Mouse (Mus musculus) v-Abl transformed pro-B cells (cell line): ENCODE data around the gene Haus8.
"Not testable (repeated sequence)": the region's sequence is repeated elsewhere in the genome, so short reads cannot be mapped to it uniquely, and the experiment has no call there.

Experiments used
- in situ Hi-C, 2 experiments: fragments of 400-800 bp; cut with MboI; formaldehyde crosslinking; loops; one replicate each; pipeline ENCODE4 v1.15.1; 2025; ENCODE audit not compliant: unreplicated experiment in 2 of 2

Gene Haus8

DNA sequence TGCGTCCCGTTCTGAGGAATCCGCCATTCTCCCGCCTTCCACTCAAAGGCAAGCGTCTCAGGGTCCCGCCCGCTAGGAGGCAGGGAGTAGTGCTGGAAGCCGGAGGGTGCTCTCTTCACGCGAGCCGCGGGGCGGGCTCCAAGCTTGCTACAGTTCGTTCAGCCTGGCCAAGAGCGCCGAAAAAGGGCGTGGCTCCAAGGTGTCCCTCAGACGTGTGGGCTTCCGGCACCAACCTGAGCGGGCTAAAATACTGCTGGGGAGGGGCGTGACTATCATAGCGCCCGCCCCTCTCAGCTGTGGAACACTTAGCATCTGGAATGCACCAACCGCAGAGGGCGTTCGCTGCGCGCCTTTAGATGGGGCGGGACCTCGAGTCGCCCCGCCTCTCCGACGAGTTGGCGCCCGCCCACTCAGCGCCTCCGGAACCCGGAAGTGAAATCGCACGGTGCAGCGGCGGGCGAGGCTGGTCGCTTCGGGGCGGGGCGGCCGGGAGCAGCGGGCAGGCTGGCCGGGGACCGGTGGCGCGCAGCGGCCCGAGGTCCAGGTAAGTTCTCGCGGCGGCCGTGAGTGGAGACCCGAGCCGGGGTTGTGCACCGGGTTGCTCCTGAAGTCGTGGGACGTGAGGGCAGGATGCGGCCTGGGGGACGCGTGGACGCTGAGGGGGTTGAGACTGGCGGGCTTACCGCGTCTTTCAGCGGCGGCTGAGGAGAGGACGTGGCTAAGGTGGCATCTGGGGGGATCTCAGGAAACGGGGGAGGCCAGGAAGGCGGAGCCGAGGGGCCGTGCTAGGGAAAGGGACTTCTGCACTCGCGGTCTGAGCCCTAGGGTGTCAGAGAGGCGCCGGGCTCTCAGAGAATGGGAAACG, at the start of gene Haus8, which contains the start of gene Myo9b:
TSS of gene Haus8 (minus strand) at position 649 of the 865 bp plus-strand sequence.
TSS of gene Myo9b (plus strand) at position 429 of the 865 bp plus-strand sequence.
- in situ Hi-C loops: no loop called here

DNA sequence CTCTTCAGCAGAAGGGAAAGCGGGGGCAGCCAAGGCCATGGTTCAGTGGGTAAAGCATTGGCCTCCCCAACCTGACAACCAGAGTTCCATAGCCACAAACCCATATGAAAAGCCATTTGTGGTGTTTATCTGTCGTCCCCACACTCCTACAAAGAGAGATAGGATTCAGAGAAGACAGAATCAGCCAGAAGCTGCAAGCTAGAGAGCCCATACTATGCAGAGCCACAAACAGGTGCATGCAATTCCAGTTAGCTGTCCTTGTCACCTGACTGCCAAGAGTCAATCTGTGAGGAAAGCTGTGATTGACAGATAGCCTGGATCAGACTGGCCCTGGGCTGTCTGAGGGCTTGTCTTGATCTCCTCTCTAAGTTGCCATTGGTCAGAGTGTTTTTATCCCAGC, 47.0 kb upstream of the Haus8 start:
- in situ Hi-C loops: not testable (repeated sequence)

DNA sequence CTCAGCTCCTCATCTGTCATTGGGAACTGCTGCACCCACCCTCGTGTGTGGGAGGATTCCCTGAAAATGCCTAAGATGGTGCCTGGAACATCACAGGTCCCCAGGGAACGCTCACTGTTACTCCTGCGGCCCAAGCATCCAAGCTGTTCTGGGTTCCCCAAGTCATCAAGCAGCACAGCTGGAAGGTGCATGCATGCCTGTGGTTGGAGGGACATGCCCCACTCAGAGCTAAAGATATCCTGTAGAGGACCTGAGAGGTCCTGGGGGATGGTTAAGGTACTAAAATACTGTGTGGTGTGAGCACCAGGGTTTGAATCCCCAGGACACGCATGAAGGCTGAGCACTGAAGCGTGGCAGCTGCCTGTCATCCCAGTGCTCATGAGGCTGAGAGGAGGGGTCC, 45.9 kb upstream of the Haus8 start:
- in situ Hi-C loops: not testable (repeated sequence)

DNA sequence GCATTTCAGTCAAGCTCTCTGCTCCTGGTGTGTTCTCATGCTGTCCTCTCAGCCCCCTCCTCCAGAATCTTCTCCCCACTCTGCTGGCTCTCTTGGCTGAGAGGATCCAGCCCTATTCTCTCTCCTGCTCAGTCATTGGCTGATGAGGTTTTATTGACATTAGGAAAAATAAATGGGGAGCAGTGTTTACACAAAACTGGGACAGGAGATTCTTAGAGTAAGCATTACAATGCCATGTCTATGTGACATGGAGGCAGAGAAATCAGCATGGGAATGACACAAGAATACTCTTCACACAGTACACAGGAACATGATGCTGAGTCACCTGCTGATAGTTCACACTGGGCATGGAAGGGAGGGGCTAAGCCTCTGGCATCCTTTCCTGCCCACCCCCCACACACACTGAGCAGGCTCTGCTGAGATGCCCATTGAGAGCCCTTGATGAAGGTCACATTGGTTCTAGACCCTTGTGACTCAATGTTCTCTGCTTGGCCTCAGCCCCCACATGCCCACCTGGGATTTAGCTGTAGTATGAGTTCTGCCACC, 43.8 kb upstream of the Haus8 start:
- in situ Hi-C loops: no loop called here

DNA sequence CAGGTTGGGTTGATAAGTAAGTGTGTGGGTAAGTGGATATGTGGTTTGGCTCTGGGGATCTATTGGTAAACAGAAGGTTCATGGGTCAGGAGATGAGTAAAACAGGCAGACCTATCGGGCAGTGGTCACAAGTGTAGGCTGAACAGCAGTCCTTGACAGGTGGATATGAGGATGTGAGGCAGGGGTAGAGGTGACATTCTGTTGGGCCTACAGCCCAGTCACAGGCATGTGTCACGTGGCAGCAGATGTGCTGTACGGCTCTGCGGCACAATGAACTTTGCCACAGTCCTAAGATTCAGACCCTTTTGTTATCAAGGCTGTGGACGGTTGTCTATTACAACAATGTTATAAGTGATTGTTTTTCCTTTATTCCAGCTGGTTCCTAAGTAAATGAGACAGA, 43.2 kb upstream of the Haus8 start:
- in situ Hi-C loops: no loop called here

DNA sequence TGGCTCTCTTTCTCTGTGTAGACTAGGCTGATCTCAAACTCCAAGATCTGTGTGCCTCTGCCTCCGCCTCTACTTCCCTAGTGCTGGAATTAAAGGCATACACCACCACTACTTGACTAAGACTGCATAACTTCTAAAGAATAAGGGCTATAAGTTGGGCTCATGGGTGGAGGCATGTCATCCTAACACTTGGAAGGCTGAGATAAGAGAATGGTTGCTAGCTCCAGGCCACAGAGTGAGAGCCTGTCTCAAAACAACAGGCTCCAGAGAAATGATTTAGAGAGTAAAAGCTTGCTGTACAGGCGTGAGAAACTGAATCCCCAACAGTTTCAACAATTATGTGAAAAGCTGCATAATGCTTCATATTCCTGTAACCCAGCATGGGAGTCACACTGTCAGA, 41.2 kb upstream of the Haus8 start:
- in situ Hi-C loops: no loop called here

DNA sequence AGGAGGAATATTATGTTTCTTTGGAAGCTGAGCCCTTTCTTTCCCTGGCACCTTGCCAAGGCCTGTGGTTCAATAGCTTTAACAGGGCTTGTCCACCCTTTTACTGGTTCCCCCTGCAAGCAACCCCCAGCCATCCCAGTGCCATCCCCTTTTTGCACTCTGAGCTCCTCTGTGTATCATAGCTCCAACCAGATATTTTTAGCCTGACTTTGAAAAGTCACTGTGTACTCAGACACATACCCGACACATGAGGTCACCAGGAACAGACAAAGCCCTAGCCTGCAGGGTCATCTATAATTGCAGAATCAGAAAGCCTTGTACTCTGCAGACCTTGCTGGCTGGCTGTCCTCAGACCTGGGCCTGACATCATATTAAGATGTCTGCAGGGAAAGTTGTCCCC, 40.0 kb upstream of the Haus8 start:
- in situ Hi-C loops: no loop called here

DNA sequence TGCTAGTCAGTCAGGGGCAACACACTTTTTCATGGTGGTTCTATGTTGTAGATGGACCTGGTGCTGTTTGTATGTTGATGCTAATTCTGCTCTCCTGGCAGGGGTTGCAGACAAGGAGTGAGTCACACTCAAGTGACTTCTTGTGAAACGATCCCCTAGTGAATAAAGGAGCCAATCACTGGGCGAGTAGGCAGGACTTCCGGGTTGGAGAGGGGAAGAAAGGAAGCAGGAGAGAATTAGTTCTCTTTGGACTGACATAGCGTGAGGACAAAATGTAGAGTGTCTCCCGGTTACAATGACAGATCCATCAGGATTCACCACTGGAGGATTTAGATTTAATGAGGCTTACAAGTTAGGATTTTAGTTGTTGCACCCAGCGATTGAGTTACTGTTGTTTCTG, 37.7 kb upstream of the Haus8 start:
- in situ Hi-C loops: no loop called here

DNA sequence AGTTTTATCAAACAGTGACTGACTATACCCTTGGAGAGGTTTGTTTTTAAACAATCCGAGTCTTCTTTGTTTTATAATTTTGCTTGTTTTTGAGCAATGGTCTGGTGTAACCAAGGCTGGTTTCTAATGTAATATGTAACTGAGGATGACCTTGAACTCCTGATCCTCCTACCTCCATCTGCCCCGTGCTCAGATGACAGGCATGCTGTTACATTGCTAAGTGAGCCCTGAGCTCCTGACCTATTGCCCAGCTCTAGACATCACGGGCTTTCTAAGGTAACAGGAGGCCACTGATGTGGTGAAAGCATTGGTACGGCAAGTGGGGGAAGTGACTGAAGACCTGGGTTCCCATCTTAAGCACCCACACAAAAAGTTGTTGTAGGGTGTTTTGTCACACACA, 35.2 kb upstream of the Haus8 start:
- in situ Hi-C loops: no loop called here

DNA sequence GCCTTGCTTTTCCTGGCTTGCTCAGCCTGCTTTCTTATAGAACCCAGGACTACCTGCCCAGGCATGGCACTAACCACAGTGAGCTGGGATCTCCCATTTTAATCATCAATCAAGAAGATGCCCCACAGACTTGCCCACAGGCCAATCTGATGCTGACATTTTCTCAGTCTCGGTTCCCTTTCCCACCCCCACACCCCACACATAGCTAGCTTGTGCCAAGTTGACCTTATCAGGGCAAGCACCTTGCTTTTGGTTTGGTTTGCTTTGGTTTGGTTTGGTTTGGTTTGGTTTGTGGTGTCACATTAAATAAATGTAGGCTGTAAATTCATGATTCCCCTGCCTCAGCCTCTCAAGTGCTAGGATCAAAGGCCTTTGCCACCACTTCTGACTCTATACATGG, 34.6 kb upstream of the Haus8 start:
- in situ Hi-C loops: no loop called here

DNA sequence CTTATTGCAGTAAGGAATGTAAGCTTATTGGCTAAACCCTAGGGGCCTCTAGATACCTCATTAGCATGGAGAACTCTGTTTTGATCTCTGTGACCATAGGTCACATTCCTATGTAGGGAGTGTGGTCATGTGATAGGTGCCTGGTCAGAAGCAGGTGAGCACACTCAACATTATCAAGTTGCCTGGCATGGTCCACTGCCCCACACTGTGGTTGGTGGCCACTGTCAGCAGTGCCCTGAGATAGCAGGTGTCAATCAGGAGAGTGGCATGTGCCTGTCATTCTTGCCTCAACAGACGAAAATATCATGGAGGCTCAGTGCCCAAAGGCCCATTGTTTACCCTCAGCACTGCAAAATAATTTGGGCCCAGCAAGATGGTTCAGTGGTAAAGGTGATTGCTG, 33.3 kb upstream of the Haus8 start:
- in situ Hi-C loops: no loop called here

DNA sequence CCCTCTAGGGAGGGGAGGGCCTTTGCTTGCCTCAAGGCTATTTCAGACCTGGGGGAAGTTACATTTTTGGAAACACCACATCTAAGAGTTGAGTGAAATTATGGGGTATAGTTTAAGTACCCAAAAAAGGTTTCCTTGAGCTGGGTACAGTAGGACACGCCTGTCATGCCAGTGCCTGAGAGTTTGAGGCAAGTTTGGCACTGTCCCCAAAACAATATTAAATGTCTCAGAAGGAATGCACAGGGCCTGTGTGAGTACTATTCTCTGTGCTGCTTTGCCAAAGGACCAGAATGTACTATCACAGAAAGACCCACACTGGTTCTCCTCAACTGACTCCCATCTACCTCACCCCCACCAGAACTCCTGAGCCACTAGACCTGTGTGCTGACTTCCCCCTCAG, 30.9 kb upstream of the Haus8 start:
- in situ Hi-C loops: no loop called here

DNA sequence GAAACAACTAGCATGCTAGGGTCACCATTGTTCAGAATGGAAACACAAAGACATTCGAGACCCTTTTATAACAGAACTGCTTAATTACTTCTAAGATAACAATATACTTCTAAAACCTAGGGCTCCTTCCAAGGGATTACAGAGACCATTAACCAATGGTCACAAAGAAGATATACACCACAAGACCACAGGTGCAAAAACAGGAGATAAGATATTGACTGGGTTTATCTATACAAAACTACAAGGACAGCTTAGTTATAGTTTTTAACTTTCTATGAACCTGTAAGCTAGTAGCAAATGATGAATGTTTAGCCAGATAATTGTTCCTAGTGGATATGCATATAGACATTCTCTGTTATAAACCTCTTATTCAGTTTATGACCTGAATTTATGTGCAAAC, 30.1 kb upstream of the Haus8 start:
- in situ Hi-C loops: no loop called here

DNA sequence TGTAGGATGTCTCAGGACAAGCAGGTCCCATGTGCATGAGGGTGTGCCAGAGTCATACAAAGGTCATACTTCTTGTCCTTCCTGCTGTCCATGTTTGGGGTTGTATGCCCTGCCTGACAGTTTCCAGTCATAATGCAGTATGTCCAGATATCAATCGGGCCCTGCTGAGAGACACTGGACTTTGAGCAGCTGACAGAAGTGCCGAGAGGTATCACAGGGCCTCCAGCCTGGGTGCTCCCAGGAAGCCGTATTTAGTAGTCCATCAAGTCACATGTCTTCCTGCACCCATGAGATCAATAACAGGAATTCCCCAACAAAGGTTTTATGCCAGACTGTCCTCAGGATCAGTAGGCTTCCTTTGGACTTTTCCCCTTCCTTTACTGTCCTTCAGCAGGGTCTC, 27.0 kb upstream of the Haus8 start:
- in situ Hi-C loops: no loop called here

DNA sequence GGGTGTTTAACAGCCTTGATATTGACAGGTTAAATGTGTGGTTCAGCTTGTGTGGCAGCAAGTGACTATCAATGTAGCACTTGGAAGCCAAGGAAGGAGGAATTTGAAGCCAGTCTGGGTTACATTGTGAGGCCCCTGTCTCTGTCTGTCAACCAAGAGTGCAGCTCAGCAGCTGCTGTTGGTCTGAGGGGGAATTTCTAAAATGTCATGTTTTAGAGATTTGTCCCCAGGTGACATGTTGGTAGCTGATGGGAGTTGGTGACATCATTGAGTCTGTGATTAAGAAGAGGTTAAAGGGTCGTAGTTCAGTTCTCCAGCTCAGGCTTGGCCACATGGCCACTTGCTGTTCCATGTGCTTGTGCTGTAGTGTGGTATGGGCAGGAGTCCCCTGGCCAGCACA, 24.7 kb upstream of the Haus8 start:
- in situ Hi-C loops: no loop called here

DNA sequence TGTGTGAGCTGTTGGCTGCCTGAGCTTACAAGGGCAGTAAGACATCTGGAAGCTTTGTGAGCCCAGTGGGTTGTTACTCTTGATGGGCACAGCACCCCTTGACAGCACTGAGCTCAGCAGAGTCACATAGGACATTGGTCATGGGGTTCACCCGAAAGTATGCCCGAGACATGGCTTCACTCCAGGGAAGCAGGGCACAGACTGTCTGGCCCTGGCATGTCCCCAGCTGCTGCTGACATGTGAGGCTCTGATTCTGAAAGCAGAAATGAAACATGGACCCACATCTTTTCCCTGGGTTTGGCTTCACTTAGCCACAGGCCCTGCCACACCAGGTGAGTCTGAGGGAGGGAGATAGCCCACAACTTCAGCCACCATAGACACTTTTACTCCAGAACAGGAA, 24.1 kb upstream of the Haus8 start:
- in situ Hi-C loops: no loop called here

DNA sequence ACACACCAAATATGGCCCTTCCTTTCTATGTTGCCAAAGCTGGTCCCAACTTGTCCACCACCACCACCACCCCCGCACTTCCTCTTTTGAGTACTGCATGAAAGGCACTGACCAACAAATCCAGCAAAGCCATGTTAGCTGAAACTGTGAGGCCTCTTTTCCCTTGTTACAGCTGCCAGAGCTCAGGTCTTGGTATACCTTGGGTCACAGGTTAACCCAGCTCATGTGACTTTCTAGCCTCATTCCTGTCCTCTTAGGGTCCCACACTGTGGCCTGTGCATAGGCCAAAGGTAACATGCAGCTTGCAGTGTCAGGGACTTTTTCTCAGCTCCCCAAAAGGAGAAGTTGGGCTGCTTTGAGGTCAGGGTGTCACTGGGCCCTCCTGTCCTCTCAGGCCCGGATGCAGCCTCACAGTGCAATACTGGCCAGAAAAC, 23.5 kb upstream of the Haus8 start:
- in situ Hi-C loops: no loop called here

DNA sequence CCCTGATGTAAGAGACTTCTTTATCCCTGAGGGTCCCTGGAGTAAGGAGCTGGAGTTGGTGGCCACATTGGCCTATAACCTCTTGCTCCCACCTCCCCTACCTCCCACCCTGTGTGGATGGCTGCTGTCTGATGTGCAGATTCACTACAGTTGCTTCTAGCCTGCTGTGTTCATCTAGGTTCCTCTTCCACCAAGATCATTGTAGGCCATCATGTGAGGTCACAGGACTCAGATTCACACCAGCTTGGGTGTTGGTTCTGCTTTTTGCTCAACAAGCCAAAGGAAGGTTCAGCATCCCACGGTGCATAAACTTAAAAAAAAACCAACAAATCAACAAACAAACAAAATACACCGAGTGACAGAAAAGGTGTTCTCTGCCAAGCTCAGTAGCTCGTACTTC, 21.2 kb upstream of the Haus8 start:
- in situ Hi-C loops: not testable (repeated sequence)

DNA sequence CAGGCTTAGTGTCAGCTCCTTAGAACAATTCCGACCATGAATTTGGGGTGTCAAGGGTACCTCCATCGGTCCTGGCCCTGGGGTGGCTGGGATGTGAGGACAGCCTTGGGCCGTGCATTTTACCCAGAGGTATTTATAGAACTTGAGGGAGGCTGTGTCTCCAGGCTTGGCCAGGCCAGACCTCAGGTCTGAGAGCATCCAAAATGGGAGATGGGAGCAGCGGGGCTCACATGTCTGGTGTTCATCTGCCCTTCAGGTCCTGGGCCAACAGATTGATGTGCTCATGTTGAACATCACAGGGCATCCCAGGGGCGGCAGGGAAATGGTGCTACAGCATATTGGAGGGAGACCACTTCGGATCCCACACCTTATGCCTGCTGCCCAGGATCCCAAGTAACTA, 18.6 kb upstream of the Haus8 start:
- in situ Hi-C loops: no loop called here

DNA sequence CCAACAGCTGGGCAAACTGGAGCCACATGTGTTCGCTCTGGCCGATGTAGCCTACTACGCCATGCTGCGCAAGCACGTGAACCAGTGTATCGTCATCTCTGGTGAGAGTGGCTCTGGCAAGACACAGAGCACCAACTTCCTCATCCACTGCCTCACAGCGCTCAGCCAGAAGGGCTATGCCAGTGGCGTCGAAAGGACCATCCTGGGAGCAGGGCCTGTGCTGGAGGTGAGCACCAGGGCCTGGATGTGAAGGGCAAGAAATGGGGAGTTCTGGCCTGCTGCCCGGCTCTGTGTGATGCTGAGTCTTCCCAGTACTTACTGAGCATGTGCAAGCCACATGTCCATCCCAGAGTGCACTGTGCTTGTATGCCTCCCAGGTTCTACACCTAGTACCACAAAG, 18.2 kb upstream of the Haus8 start:
- in situ Hi-C loops: no loop called here

DNA sequence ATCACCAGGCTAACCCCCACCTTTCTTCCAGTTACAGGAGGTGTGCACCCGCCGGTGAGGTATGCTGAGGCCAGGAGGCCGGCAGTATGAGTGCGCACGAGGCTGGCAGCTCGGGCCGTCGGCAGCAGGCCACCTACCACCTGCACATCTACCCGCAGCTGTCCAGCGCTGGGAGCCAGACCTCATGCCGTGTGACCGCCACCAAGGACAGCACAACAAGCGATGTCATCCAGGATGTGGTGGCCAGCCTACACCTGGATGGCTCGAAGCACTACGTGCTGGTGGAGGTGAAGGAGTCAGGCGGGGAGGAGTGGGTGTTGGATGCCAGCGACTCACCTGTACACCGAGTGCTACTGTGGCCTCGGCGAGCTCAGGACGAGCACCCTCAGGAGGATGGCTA, 17.5 kb upstream of the Haus8 start:
- in situ Hi-C loops: no loop called here

DNA sequence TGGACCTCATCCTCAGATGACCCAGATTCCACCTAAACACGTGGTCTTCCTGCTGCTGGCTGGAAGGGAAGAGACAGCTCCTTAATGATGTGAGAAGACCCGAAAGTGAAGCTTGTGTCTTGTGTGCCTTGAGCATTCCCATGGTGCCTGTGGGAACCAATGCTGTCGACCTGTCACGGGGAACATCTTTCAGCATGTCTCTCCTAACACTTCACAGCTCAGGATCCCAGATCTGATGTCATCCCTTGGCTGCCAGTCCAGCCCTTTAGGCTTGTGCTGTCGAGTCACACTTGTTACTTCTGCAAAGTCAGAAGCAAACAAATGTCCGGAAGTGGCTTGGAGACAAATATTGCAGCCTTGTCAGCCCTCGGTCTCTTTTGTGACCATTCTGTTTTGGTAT, 16.4 kb upstream of the Haus8 start:
- in situ Hi-C loops: loop anchor here (5.0 kb wide), 1 partner anchor 458 kb away; no protein-coding TSS in a partner anchor
